ENCODE assay signal across 9 mouse cellular contexts in the genomic region with DNA sequence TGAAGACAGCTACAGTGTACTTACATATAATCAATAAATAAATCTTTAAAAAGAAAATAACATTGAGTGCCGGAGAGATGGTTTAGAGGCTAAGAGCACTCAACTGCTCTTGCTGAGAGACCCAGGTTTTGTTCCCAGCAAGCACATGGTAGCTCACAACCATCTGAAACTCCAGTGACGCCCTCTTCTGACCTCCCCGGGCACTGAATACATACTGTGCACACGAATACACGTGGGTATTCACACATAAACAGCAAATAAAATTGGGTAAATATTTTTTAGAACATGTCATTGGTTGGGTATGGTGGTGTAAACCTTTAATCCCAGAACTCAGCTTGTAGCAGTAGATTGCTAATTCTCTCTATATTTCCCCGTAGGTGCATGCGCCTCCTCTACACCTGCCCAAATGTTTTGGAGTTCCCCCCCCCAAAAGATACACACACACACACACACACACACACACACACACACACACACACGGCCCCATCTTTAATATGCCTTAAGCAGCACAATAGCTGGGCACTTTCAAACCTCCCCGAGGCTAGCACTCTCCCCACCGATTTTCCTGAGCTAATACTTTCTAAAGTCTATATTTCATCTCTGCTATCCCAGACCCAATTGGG. TPM values are rescaled to one million over a fixed set of nuclear protein-coding genes. Genes with fewer than 3 reads are reported as not detected.
DNase-seq lines count a peak whose midpoint lies in the region; ATAC-seq and TF ChIP-seq lines count a peak whose summit lies in the region.
"Had no signal": no experiment of that assay in that cellular context is flagged by ENCODE, and none has a peak within 500 bp of the region (broad histone marks: within the 10 kb centered on the region; RNA-seq: fewer than 3 reads in every experiment).

No protein-coding gene starts in this region.

- TF ChIP-seq CTCF in ES-Bruce4 (IDR thresholded peaks at IDR 0.05; ENCODE audit: low read depth, low read length) = peak; percentile 16
- no peak for TF ChIP-seq CTCF in thymus, adult 2 months (IDR thresholded peaks at IDR 0.05; ENCODE audit: borderline replicate concordance, control insufficient read depth, extremely low read depth, insufficient read depth, low read length, poor library complexity)

- no peak for TF ChIP-seq POLR2A in ES-Bruce4 (IDR thresholded peaks at IDR 0.05; ENCODE audit: insufficient read depth, low read length)
- no peak for TF ChIP-seq POLR2A in thymus, adult 2 months (IDR thresholded peaks at IDR 0.05; ENCODE audit: control insufficient read depth, extremely low read depth, insufficient read depth, low read length, poor library complexity)

- no peak for ATAC-seq in erythroblast, adult 5-6 weeks (replicated peaks; ENCODE audit: low FRiP score, poor library complexity, severe bottlenecking)
- ATAC-seq in hindbrain, embryonic 13.5 days (ENCODE audit: low FRiP score) = no peak
- ATAC-seq in megakaryocyte-erythroid progenitor cell, adult 5-6 weeks (replicated peaks; ENCODE audit: low FRiP score, low TSS enrichment, poor library complexity, severe bottlenecking) = 0 out of 2 replicates have a peak, but pooled peaks have one; percentile 21
- no peak for ATAC-seq in frontal cortex, adult (ENCODE audit: low TSS enrichment)

- peak overlapping the region; percentile 80 for H3K9ac ChIP-seq in ES-Bruce4 (ENCODE audit: low read depth, poor library complexity, severe bottlenecking)
- H3K9ac ChIP-seq in hindbrain, embryonic 13.5 days = no peak overlapping the region

- peak overlapping the region; percentile 46 for H3K4me3 ChIP-seq in erythroblast, embryonic 14.5 days (replicated peaks)
- peak overlapping the region; percentile 56 for H3K4me3 ChIP-seq in ES-Bruce4 (ENCODE audit: low read depth, low read length)
- peak overlapping the region; percentile 26; the same call in 1 of the 2 replicates for H3K4me3 ChIP-seq in hindbrain, embryonic 13.5 days
- H3K4me3 ChIP-seq in thymus, adult 2 months (ENCODE audit: control insufficient read depth, insufficient read depth, low read length) = no peak overlapping the region

- H3K4me2 ChIP-seq in hindbrain, embryonic 13.5 days = peak overlapping the region; percentile 52

- no peak for DNase-seq in thymus, adult 2 months
- no peak for DNase-seq in cerebellum, adult 11 months

- H3K36me3 ChIP-seq in erythroblast, embryonic 14.5 days (ENCODE audit: control insufficient read depth) = no peaks in the 10 kb centered on the region
- no peaks in the 10 kb centered on the region for H3K36me3 ChIP-seq in ES-Bruce4 (ENCODE audit: control insufficient read depth, insufficient read depth, low read length, poor library complexity, severe bottlenecking)
- H3K36me3 ChIP-seq in hindbrain, embryonic 13.5 days = no peaks in the 10 kb centered on the region
- no peaks in the 10 kb centered on the region for H3K36me3 ChIP-seq in thymus, adult 2 months (ENCODE audit: control insufficient read depth, insufficient read depth, low read length)

- H3K27ac ChIP-seq in ES-Bruce4 (ENCODE audit: insufficient read depth, low read length) = peak overlapping the region; percentile 22; the same call in 1 of the 2 replicates
- no peak overlapping the region for H3K27ac ChIP-seq in hindbrain, embryonic 13.5 days
- H3K27ac ChIP-seq in thymus, adult 2 months (ENCODE audit: control insufficient read depth, insufficient read depth, low read length) = no peak overlapping the region

- H3K4me1 ChIP-seq in erythroblast, embryonic 14.5 days (ENCODE audit: control insufficient read depth) = peaks cover 13% of the 10 kb centered on the region
- no peaks in the 10 kb centered on the region for H3K4me1 ChIP-seq in ES-Bruce4 (ENCODE audit: control insufficient read depth, insufficient read depth, low read length)
- H3K4me1 ChIP-seq in hindbrain, embryonic 13.5 days (replicated peaks) = peaks cover 11% of the 10 kb centered on the region
- no peaks in the 10 kb centered on the region for H3K4me1 ChIP-seq in thymus, adult 2 months (replicated peaks; ENCODE audit: control insufficient read depth, insufficient read depth, low read length)

- H3K27me3 ChIP-seq in erythroblast, embryonic 14.5 days (ENCODE audit: control insufficient read depth) = no peaks in the 10 kb centered on the region
- H3K27me3 ChIP-seq in ES-Bruce4 (ENCODE audit: control insufficient read depth, insufficient read depth, low read length, poor library complexity, severe bottlenecking) = no peaks in the 10 kb centered on the region
- no peaks in the 10 kb centered on the region for H3K27me3 ChIP-seq in hindbrain, embryonic 13.5 days
- no peaks in the 10 kb centered on the region for H3K27me3 ChIP-seq in thymus, adult 2 months (ENCODE audit: control insufficient read depth, insufficient read depth, low read length)

- WGBS in hindbrain, embryonic 13.5 days = 52% methylated on average over 10 of the region's 10 CpGs
- 49% methylated on average over 10 of the region's 10 CpGs for WGBS in thymus, adult 2 months

- TF ChIP-seq EP300 in ES-Bruce4 (IDR thresholded peaks at IDR 0.05; ENCODE audit: insufficient read depth, low read depth, low read length) = no peak

- no peaks in the 10 kb centered on the region for H3K9me3 ChIP-seq in erythroblast, embryonic 14.5 days (ENCODE audit: control insufficient read depth, low read length)
- no peaks in the 10 kb centered on the region for H3K9me3 ChIP-seq in ES-Bruce4 (replicated peaks; ENCODE audit: control insufficient read depth, insufficient read depth, low read length, poor library complexity, severe bottlenecking)
- H3K9me3 ChIP-seq in hindbrain, embryonic 13.5 days = no peaks in the 10 kb centered on the region

RNA-seq across cellular contexts. Expression of gene Car6, which starts 10.9 kb away (rescaled TPM):
- polyA plus RNA-seq in erythroblast, embryonic 14.5 days (2012) = not detected in 2 replicates
- not detected in 2 replicates for total RNA-seq in erythroblast, adult 5-6 weeks (2015; ENCODE audit: low replicate concordance)
- total RNA-seq in erythroblast, adult 5-6 weeks (2017; ENCODE audit: low replicate concordance) = not detected in 2 replicates
- polyA plus RNA-seq in ES-Bruce4 (2011; ENCODE audit: insufficient read depth, insufficient read length, low read depth, missing spikeins) = not detected in 2 replicates
- not detected in 2 replicates for polyA plus RNA-seq in hindbrain, embryonic 13.5 days (2015; fragmentation: Nextera tagmentation; extraction: Ambion mirVana)
- not detected in 2 replicates for total RNA-seq in megakaryocyte-erythroid progenitor cell, adult 5-6 weeks (2014; fragmentation: Nextera tagmentation)
- not detected in 2 replicates for total RNA-seq in megakaryocyte-erythroid progenitor cell, adult 5-6 weeks (2017)
- 0.31 and 0.40 TPM in 2 replicates for polyA plus RNA-seq in thymus, adult 2 months (2012; rRNA removed)
- total RNA-seq: gastrocnemius, postnatal 25 days had no signal

RNA-seq across cellular contexts. Expression of gene Eno1, which starts 24.5 kb away (rescaled TPM):
- polyA plus RNA-seq in erythroblast, embryonic 14.5 days (2012) = 25.2 and 47.2 TPM in 2 replicates
- 111 and 119 TPM in 2 replicates for total RNA-seq in erythroblast, adult 5-6 weeks (2015; ENCODE audit: low replicate concordance)
- 73.2 and 74.7 TPM in 2 replicates for total RNA-seq in erythroblast, adult 5-6 weeks (2017; ENCODE audit: low replicate concordance)
- 1,323 and 1,403 TPM in 2 replicates for polyA plus RNA-seq in ES-Bruce4 (2011; ENCODE audit: insufficient read depth, insufficient read length, low read depth, missing spikeins)
- polyA plus RNA-seq in hindbrain, embryonic 13.5 days (2015; fragmentation: Nextera tagmentation; extraction: Ambion mirVana) = 1,025 and 1,119 TPM in 2 replicates
- 203 and 216 TPM in 2 replicates for total RNA-seq in megakaryocyte-erythroid progenitor cell, adult 5-6 weeks (2014; fragmentation: Nextera tagmentation)
- total RNA-seq in megakaryocyte-erythroid progenitor cell, adult 5-6 weeks (2017) = 136 and 155 TPM in 2 replicates
- polyA plus RNA-seq in thymus, adult 2 months (2012; rRNA removed) = 296 and 344 TPM in 2 replicates
